Mouse (Mus musculus): ENCODE measurements around the gene Ccdc78.

Ccdc78 gene

DNA sequence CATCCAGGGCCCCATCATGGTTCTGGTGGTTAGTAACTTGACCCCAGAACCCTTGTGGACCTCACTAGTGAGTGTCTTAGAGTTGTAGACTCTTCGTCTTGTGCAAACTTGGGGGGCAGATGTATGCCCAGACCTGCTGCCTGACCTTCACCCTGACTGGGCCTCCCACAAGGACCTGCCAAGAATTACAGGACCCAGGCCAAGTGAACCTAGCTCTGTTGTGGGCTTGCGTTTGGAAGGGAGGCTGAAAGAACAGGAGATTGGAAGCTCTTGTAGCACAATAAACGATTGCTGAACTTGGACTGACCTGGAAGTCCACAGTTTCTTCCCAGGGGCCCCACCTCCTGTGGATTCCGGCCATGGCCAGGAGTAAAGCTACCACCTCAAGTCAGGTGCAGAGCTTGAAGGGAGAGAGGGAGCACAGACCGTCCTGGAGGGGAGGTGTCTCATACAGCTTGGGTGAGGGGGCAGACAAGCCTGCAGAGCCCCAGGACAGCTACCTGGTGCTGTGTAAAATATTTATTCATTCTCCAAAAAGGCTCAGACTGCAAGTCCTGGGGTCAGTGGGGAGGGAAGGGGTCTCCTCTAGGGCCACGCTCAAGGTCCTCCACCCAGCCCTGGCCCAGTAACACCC, 47.7 kb downstream of the Ccdc78 start:
- no peak for DNase-seq (ENCODE audit: low read depth, low spot score)

DNA sequence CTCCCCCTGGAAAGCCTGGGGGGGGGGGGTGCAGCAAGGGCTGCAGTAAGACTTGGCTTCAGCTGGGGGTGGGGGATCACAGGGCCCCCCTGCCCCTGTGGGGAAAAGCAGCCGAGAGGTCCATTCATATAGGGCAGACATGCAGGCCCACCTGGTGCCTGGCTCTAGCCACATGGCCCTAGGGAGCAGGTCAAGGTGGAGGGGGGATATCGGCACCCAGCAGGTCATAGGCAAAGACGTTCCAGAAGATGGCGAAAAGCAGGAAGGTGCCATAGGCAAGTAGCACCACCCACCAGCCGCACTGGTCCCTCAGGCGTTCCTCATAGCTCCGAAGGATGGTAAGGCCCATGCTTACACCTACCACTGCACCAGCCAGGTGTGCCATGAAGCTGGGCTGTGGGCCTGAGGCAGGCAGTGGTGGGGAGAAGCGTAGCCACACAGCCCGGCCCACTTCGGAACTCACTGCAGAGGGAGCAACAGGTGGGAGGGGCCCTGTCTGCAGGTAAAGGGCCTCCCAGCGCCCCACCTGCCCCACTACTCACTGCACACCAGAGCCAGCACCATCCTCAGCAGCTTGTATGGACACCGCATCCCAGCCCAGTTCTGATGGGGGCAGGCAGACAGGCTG, 48.3 kb downstream of the Ccdc78 start:
- no peak for DNase-seq (ENCODE audit: low read depth, low spot score)

DNA sequence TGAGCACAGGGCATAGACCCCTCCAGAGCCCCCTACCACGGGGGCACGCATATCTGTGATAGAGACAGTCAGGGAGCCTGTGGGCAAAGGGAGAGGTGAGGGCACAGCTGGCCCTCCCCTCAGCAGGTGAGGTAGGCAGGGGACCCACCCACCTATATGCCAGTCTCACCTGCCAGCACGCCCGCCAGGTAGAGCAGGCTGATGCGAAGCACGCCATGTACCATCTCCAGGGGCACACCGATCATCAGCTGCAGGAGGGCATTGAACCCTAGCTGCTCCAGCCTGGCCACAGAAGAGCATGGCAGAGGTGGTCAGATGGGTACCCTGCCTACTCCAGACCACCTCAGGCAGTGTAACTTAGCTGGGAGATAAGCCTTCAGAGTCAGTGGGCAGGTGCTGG, 48.9 kb downstream of the Ccdc78 start:
- DNase-seq (ENCODE audit: low read depth, low spot score): no peak

DNA sequence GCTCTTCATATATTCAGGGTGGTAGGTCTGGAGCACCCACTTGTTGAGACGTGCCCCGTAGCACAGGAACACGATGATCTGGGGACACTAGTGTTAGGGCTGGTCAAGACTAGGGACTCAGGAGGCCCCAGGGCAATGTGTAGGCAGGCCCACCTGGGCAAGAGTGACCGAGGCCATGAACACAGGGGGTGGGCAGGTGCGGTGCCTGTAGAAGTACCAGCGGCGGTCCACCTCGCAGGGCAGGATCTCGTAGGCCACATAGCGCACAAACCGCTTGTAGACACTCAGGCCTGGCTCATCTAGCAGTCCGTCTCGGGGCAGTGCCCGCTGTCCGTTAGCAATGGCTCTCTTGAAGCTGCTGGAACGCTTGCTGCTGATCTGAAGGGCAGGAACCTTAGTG, 49.4 kb downstream of the Ccdc78 start:
- DNase-seq (ENCODE audit: low read depth, low spot score): no peak

DNA sequence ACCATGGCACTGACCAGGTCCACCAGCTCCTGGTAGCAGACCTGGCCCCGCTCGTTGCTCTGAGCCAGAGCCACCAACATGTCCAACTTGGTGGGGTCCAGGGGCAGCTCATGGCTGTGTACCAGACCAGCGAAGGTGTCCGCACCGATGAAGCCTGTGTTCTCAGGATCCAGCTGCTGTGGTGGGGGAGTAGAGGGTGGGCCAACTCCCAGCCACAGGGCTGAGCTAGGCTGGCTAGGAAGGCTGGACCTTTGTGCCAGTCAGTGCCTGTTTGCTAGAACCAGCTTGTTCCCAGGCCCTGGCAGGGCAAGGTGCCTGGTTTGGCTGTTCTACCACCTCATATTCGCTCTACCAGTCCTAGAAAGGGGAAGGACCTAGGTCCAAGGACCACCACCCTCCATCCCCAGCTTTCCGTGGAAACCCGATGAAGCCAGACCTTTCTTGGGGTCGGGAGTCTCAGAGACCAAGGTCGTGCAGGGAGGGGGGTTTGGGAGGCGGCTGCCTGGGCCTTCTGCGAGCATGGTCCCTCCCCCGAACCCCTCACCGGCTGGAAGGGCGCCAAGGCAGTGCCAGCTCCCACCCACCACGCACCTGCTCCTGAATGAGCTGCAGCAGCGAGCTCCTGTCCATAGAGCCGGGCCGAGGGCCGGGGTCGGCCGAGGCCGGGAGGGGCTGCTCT, 50.2 kb downstream of the Ccdc78 start:
- DNase-seq (ENCODE audit: low read depth, low spot score): no peak

DNA sequence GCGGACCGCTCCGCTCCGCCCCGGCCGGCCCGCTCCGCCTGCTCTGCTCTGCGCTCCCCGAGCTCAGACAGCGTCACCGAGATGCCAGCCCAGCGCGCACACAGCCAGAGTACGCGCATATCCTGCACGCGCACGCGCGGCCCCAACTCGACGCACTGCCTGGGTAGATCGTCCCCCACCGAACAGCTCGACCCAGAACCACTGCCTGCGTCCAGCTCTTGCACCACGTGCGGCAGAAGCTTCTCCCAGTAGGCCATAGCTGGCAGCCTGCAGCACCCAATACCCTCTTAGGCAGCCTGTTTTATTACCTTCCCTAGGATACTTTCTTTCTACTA, 50.7 kb downstream of the Ccdc78 start, which contains the start of gene Rhbdl1:
Gene Rhbdl1, minus strand, starts transcription at position 220 of the 335 bp plus-strand sequence.
- peak; percentile 66 for DNase-seq (ENCODE audit: low read depth, low spot score)

DNA sequence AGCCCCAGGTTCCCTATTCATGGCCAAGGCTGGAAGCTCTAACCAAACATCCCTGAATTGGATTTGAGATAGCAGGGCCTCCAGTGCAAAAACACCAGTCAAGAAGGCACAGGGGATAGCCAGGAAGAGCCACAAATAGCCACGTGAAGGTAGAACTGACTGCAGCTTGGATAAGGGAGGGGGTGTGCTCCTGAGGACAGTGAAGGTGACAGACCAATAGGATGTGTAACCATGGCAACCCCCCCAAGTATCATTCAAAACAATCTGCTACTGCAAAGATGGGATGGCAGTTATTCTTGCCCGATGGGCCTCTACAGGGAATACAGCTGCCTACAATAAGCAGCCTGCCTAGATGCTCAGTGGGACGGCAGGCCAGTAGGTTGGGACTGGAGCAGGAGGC, 51.2 kb downstream of the Ccdc78 start:
- no peak for DNase-seq (ENCODE audit: low read depth, low spot score)

DNA sequence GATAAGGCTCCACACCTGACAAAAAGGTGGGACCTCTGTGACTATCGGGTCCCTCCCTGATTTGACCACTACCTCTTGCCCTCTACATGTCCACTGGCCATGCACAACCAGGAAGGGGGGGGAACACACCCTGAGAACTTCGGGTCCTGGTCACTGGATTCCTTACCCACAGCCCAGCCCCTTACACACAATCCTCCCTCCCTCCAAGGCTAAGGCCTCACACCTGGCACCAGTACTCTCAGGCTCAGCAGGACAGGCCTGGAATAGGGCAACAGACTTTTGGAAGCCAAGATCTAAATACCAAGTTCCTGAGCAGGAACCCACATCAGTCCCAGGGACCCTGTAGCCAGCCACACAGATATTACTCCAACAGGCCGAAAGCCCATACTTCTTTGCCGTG, 52.5 kb downstream of the Ccdc78 start:
- no peak for DNase-seq (ENCODE audit: low read depth, low spot score)

DNA sequence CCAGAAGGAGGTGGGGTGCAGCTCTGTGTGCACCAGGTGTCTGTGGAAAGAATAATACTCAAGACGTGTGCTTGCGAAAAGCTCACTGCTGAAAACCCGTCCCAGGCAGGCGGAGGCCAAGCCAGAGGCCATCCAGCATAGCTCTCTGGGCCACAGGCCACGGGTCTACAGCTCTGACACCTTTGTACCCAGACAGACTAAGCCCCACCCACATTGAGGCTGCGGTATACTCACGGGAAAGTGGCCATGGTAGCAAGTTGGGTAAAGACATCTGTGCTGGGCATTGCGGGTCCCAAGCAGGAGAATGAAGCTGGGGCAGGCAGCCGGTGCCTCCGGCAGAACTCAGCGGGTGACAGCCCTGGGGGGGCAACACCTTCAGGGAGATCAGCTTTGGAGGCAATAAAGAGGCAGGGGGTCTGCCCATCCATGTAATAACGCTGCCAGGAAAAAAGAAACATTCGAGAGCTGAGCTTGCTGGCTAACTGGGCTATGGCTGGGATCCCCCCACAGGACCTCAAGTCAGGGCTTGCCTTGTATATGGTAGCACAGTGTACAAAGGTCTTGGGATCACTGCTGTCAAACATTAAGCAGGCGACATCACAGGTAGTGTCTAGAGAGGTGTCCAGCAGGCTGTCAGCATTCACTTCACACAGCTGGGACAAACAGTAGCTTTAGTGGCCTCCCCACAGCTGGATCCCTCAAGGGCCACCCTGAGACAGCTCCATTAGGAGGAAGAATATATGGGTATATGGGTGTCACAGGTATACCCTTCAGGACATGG, 53.3 kb downstream of the Ccdc78 start:
- DNase-seq (ENCODE audit: low read depth, low spot score): no peak

All from ES-CJ7 (cell line).